In the genomic region with DNA sequence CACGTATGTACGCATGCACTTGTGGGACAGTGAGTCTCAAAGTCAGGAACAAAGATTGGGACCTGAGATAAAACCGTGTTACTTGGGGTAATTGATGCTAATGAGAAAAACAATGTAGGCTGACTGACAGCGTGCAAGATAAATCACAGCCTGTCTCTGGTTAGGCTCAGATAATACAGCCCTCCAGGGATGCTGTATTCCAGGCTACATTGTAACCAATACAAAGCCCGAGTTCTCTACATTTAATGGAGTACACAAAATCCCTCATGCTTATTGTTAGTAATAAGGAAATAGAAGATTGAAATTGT, we compare ENCODE assay signal across 9 mouse cellular contexts. TPM values are rescaled to one million over a fixed set of nuclear protein-coding genes. Genes with fewer than 3 reads are reported as not detected.
DNase-seq lines count a peak whose midpoint lies in the region; ATAC-seq and TF ChIP-seq lines count a peak whose summit lies in the region.
"Had no signal": no experiment of that assay in that cellular context is flagged by ENCODE, and none has a peak within 500 bp of the region (broad histone marks: within the 10 kb centered on the region; RNA-seq: fewer than 3 reads in every experiment).

No protein-coding gene starts in this region.

- H3K4me3 ChIP-seq in kidney, adult 2 months (ENCODE audit: insufficient read depth, low read depth, low read length) = peak overlapping the region; percentile 77
- peak overlapping the region; percentile 53 for H3K4me3 ChIP-seq in cortical plate, adult 2 months (ENCODE audit: insufficient read depth, low read length)
- peak overlapping the region; percentile 69 for H3K4me3 ChIP-seq in hindbrain, embryonic 15.5 days
- H3K4me3 ChIP-seq in midbrain, embryonic 15.5 days = peak overlapping the region; percentile 68

- no peaks in the 10 kb centered on the region for H3K36me3 ChIP-seq in kidney, adult 2 months (ENCODE audit: control insufficient read depth, insufficient read depth, low read length)
- H3K36me3 ChIP-seq in hindbrain, embryonic 15.5 days = no peaks in the 10 kb centered on the region
- no peaks in the 10 kb centered on the region for H3K36me3 ChIP-seq in midbrain, embryonic 15.5 days (replicated peaks)

- peak overlapping the region; percentile 78 for H3K4me2 ChIP-seq in hindbrain, embryonic 15.5 days
- H3K4me2 ChIP-seq in midbrain, embryonic 15.5 days = peak overlapping the region; percentile 94

- no peak overlapping the region for H3K9ac ChIP-seq in hindbrain, embryonic 15.5 days
- H3K9ac ChIP-seq in midbrain, embryonic 15.5 days = no peak overlapping the region; the same call in 1 of the 2 replicates

- no peak for TF ChIP-seq CTCF in kidney, adult 2 months (conservative IDR thresholded peaks at IDR 0.05; ENCODE audit: insufficient read depth, insufficient read length, low read depth, low read length)
- no peak for TF ChIP-seq CTCF in cortical plate, adult 2 months (IDR thresholded peaks at IDR 0.05; ENCODE audit: extremely low read depth, insufficient read depth, low read length)

- 37% methylated on average over 5 of the region's 5 CpGs for WGBS in kidney, adult 2 months
- 18% methylated on average over 5 of the region's 5 CpGs for WGBS in hindbrain, embryonic 15.5 days
- WGBS in midbrain, embryonic 15.5 days = 44% methylated on average over 5 of the region's 5 CpGs

- H3K9me3 ChIP-seq in hindbrain, embryonic 15.5 days = no peaks in the 10 kb centered on the region
- no peaks in the 10 kb centered on the region for H3K9me3 ChIP-seq in midbrain, embryonic 15.5 days

- no peak overlapping the region for H3K27ac ChIP-seq in kidney, adult 2 months (ENCODE audit: insufficient read depth, low read depth, low read length)
- no peak overlapping the region for H3K27ac ChIP-seq in cortical plate, adult 2 months (ENCODE audit: insufficient read depth, low read length)
- H3K27ac ChIP-seq in hindbrain, embryonic 15.5 days (replicated peaks) = no peak overlapping the region
- H3K27ac ChIP-seq in midbrain, embryonic 15.5 days = no peak overlapping the region

- H3K4me1 ChIP-seq in kidney, adult 2 months (ENCODE audit: control insufficient read depth, insufficient read depth, low read length) = peaks cover 6% of the 10 kb centered on the region
- peaks cover 12% of the 10 kb centered on the region for H3K4me1 ChIP-seq in cortical plate, adult 2 months (ENCODE audit: control insufficient read depth, insufficient read depth, low read length)
- H3K4me1 ChIP-seq in hindbrain, embryonic 15.5 days (replicated peaks) = peaks cover 20% of the 10 kb centered on the region
- peaks cover 16% of the 10 kb centered on the region for H3K4me1 ChIP-seq in midbrain, embryonic 15.5 days

- TF ChIP-seq POLR2A in kidney, adult 2 months (IDR thresholded peaks at IDR 0.05; ENCODE audit: low read depth, low read length) = no peak
- TF ChIP-seq POLR2A in cortical plate, adult 2 months (IDR thresholded peaks at IDR 0.05; ENCODE audit: extremely low read depth, insufficient read depth, low read length) = no peak

- H3K27me3 ChIP-seq in kidney, adult 2 months (replicated peaks; ENCODE audit: control insufficient read depth, insufficient read depth, low read length) = no peaks in the 10 kb centered on the region
- H3K27me3 ChIP-seq in hindbrain, embryonic 15.5 days = no peaks in the 10 kb centered on the region
- no peaks in the 10 kb centered on the region for H3K27me3 ChIP-seq in midbrain, embryonic 15.5 days (replicated peaks)

- DNase-seq in kidney, adult 2 months = no peak
- no peak for DNase-seq in kidney, adult 9 months
- no peak for DNase-seq in gastrocnemius, postnatal 14 days
- no peak for DNase-seq in adrenal gland, postnatal 25 days
- DNase-seq: gastrocnemius, postnatal 36 days had no signal

- no peak for ATAC-seq in hindbrain, embryonic 15.5 days (ENCODE audit: low FRiP score, low read depth)
- ATAC-seq in midbrain, embryonic 15.5 days (replicated peaks) = no peak
- ATAC-seq in megakaryocyte progenitor cell, adult 5-6 weeks (replicated peaks; ENCODE audit: poor library complexity) = no peak

- intact Hi-C loops in gastrocnemius, postnatal 14 days (cut with DNase I; ENCODE audit: low total_unique reads) = no loop called here

RNA-seq across cellular contexts. Expression of gene Mrtfb, which starts 1.2 kb away (rescaled TPM):
- polyA plus RNA-seq in kidney, adult 2 months (2012; rRNA removed) = 5.7 and 6.0 TPM in 2 replicates
- 67.5 and 67.6 TPM in 2 replicates for polyA plus RNA-seq in cortical plate, adult 2 months (2012; rRNA removed)
- 12.3 and 13.2 TPM in 2 replicates for polyA plus RNA-seq in hindbrain, embryonic 15.5 days (2015; fragmentation: Nextera tagmentation; extraction: Ambion mirVana)
- 11.9 and 14.0 TPM in 2 replicates for polyA plus RNA-seq in midbrain, embryonic 15.5 days (2015; fragmentation: Nextera tagmentation; extraction: Ambion mirVana)
- total RNA-seq in gastrocnemius, postnatal 14 days (2021) = 10 to 100 TPM; 27.4 to 33.3 TPM
- 11.5 and 11.7 TPM in 2 replicates for total RNA-seq in megakaryocyte progenitor cell, adult 5-6 weeks (2015)
- total RNA-seq in megakaryocyte progenitor cell, adult 5-6 weeks (2017) = 2.7 and 3.9 TPM in 2 replicates
- 36.9 and 49.1 TPM in 2 replicates for total RNA-seq in adrenal gland, postnatal 25 days (2021)
